Mouse (Mus musculus) liver, embryonic 14.5 days (tissue): ENCODE results near the gene Gpatch4.

Experiments used
- CTCF ChIP-seq: IDR thresholded peaks from 2 replicates; pipeline ENCODE4 v1.5.1; 2016; ENCODE audit warnings: antibody characterized with exemption, low read depth, control low read depth
- EP300 ChIP-seq: IDR thresholded peaks from 2 replicates; pipeline ENCODE4 v1.6.1; 2016; ENCODE audit warnings: antibody characterized with exemption, low read depth

- TF ChIP-seq EP300 (no peak), CTCF (no peak)
Observed at GRCm38 (mm10) chr3:87993436-87993835, 49.5 kb upstream of the Gpatch4 start.
